ENCODE assay signal across 9 mouse cellular contexts in the genomic region with DNA sequence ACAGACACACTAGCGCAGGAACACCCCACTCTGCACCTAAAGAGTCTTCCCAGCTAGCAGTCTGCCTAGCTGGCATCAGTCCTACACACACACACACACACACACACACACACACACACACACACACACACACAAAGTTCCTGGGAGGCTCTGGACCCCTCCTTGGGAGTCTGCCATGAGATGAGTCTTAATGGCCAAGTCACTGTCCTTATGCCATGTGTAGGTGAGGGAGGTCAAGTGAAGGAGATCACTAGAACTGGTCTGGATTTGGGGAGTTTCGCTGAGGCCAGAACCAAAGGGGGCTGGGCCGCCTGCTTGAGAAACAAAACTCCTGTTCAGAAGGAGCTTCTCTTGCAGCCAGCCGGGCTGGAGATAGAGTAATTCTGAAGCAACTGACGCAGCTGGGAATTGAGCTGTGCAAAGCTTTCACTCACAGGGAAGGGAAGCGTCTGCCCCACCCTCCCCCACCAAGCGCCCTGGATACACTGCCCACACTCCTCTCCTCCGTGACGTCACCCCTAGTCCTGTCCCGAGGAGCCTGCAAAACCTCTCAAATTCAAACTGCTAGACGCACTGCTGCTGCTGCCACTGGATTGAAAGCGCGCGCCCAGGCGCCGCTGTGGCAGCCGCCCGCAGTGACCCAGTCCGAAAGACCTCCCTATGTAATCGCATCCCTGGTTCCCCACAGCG. TPM values are rescaled to one million over a fixed set of nuclear protein-coding genes. Genes with fewer than 3 reads are reported as not detected.
DNase-seq lines count a peak whose midpoint lies in the region; ATAC-seq and TF ChIP-seq lines count a peak whose summit lies in the region.
"Had no signal": no experiment of that assay in that cellular context is flagged by ENCODE, and none has a peak within 500 bp of the region (broad histone marks: within the 10 kb centered on the region; RNA-seq: fewer than 3 reads in every experiment).

No protein-coding gene starts in this region.

- no peak overlapping the region for H3K27ac ChIP-seq in brown adipose tissue, adult 24 weeks (replicated peaks; ENCODE audit: low read depth, low read length)
- peak overlapping the region; percentile 45 for H3K27ac ChIP-seq in forebrain, embryonic 13.5 days
- no peak overlapping the region for H3K27ac ChIP-seq in heart, embryonic 16.5 days (ENCODE audit: low read length)
- H3K27ac ChIP-seq in stomach, postnatal 0 days (replicated peaks), result no peak overlapping the region
- H3K27ac ChIP-seq: macrophage had no signal

- DNase-seq in layer of hippocampus, postnatal 10 days (ENCODE audit: low spot score in 2 of 2), result peak; percentile 53 to 66
- DNase-seq in mesoderm, embryonic 11.5 days (ENCODE audit: low read depth, low spot score), result peak; percentile 67
- DNase-seq in stomach, postnatal 0 days (ENCODE audit: low spot score), result peak; percentile 36

- H3K4me3 ChIP-seq in E14TG2a.4 (replicated peaks; ENCODE audit: low read length), result peak overlapping the region; percentile 37
- H3K4me3 ChIP-seq in brown adipose tissue, adult 24 weeks (ENCODE audit: insufficient read depth, low read depth, low read length), result peak overlapping the region; percentile 30
- peak overlapping the region; percentile 45 for H3K4me3 ChIP-seq in forebrain, embryonic 13.5 days
- peak overlapping the region; percentile 53 for H3K4me3 ChIP-seq in heart, embryonic 16.5 days (ENCODE audit: low read length)
- H3K4me3 ChIP-seq in stomach, postnatal 0 days (ENCODE audit: low read depth, low read length), result peak overlapping the region; percentile 29

- no peaks in the 10 kb centered on the region; the same call in 1 of the 2 replicates for H3K4me1 ChIP-seq in E14TG2a.4 (replicated peaks; ENCODE audit: low read depth, low read length)
- no peaks in the 10 kb centered on the region for H3K4me1 ChIP-seq in brown adipose tissue, adult 24 weeks (ENCODE audit: control insufficient read depth, insufficient read depth, insufficient read length, low read length)
- peaks cover 8% of the 10 kb centered on the region for H3K4me1 ChIP-seq in forebrain, embryonic 13.5 days
- H3K4me1 ChIP-seq in heart, embryonic 16.5 days (ENCODE audit: control insufficient read depth, insufficient read depth, low read length), result no peaks in the 10 kb centered on the region
- no peaks in the 10 kb centered on the region for H3K4me1 ChIP-seq in stomach, postnatal 0 days (replicated peaks; ENCODE audit: control insufficient read depth, insufficient read depth)

- H3K9ac ChIP-seq in forebrain, embryonic 13.5 days, result peak overlapping the region; percentile 63
- H3K9ac ChIP-seq in heart, embryonic 16.5 days (ENCODE audit: low read length), result peak overlapping the region; percentile 28
- H3K9ac ChIP-seq in stomach, postnatal 0 days (ENCODE audit: low read length), result no peak overlapping the region

- no peaks in the 10 kb centered on the region for H3K36me3 ChIP-seq in E14TG2a.4 (ENCODE audit: insufficient read depth, low read length)
- no peaks in the 10 kb centered on the region for H3K36me3 ChIP-seq in forebrain, embryonic 13.5 days (ENCODE audit: poor library complexity, severe bottlenecking)
- no peaks in the 10 kb centered on the region for H3K36me3 ChIP-seq in heart, embryonic 16.5 days (ENCODE audit: control insufficient read depth, insufficient read depth)
- no peaks in the 10 kb centered on the region for H3K36me3 ChIP-seq in stomach, postnatal 0 days (ENCODE audit: control insufficient read depth, insufficient read depth, low read length)

- H3K4me2 ChIP-seq in forebrain, embryonic 13.5 days, result peak overlapping the region; percentile 60
- peak overlapping the region; percentile 75 for H3K4me2 ChIP-seq in heart, embryonic 16.5 days (ENCODE audit: low read depth, low read length)
- peak overlapping the region; percentile 49 for H3K4me2 ChIP-seq in stomach, postnatal 0 days (replicated peaks; ENCODE audit: low read depth)

- peak; percentile 86 for ATAC-seq in forebrain, embryonic 13.5 days
- ATAC-seq in heart, embryonic 16.5 days (replicated peaks; ENCODE audit: extremely low read depth, insufficient read depth, low FRiP score), result peak; percentile 63
- peak; percentile 63 for ATAC-seq in stomach, postnatal 0 days (ENCODE audit: low FRiP score, low TSS enrichment)
- no peak for ATAC-seq in CD4-positive, CD25-positive, alpha-beta regulatory T cell, adult 4 months

- 6% methylated on average over 18 of the region's 21 CpGs for WGBS in forebrain, embryonic 13.5 days
- WGBS in heart, embryonic 16.5 days, result 10% methylated on average over 21 of the region's 21 CpGs
- WGBS in stomach, postnatal 0 days, result 6% methylated on average over 21 of the region's 21 CpGs

- no peaks in the 10 kb centered on the region for H3K9me3 ChIP-seq in E14TG2a.4 (ENCODE audit: low read length)
- H3K9me3 ChIP-seq in forebrain, embryonic 13.5 days (replicated peaks), result no peaks in the 10 kb centered on the region
- no peaks in the 10 kb centered on the region for H3K9me3 ChIP-seq in heart, embryonic 16.5 days (replicated peaks; ENCODE audit: control insufficient read depth, low read length)
- no peaks in the 10 kb centered on the region for H3K9me3 ChIP-seq in stomach, postnatal 0 days (ENCODE audit: control insufficient read depth, low read length)

- no peak for TF ChIP-seq EP300 in stomach, postnatal 0 days (optimal IDR thresholded peaks at IDR 0.05)

- peaks cover 28% of the 10 kb centered on the region for H3K27me3 ChIP-seq in E14TG2a.4 (ENCODE audit: insufficient read depth, low read length)
- H3K27me3 ChIP-seq in forebrain, embryonic 13.5 days, result no peaks in the 10 kb centered on the region
- H3K27me3 ChIP-seq in heart, embryonic 16.5 days (ENCODE audit: control insufficient read depth, insufficient read depth, low read length), result no peaks in the 10 kb centered on the region
- no peaks in the 10 kb centered on the region for H3K27me3 ChIP-seq in stomach, postnatal 0 days (ENCODE audit: control insufficient read depth, insufficient read depth, low read length)

- no peak for TF ChIP-seq CTCF in E14TG2a.4 (conservative IDR thresholded peaks at IDR 0.05; ENCODE audit: low read length)
- TF ChIP-seq CTCF in stomach, postnatal 0 days (IDR thresholded peaks at IDR 0.05; ENCODE audit: low read depth), result no peak

RNA-seq across cellular contexts. Expression of gene Slitrk2, which starts 3.5 kb away (rescaled TPM):
- not detected in 2 replicates for polyA plus RNA-seq in brown adipose tissue, adult 24 weeks (2012; ENCODE audit: insufficient read depth, insufficient read length, missing spikeins)
- polyA plus RNA-seq in forebrain, embryonic 13.5 days (2015; fragmentation: Nextera tagmentation; extraction: Ambion mirVana), result 10.1 and 10.7 TPM in 2 replicates
- polyA plus RNA-seq in heart, embryonic 16.5 days (2015; fragmentation: Nextera tagmentation; extraction: Ambion mirVana), result 0.25 and 0.29 TPM in 2 replicates
- 10 to 100 TPM; 34.5 to 34.6 TPM for total RNA-seq in layer of hippocampus, postnatal 10 days (2021)
- polyA plus RNA-seq in stomach, postnatal 0 days (2015; fragmentation: Nextera tagmentation; extraction: Ambion mirVana), result 0.63 and 0.70 TPM in 2 replicates
- not detected for polyA plus RNA-seq in CD4-positive, CD25-positive, alpha-beta regulatory T cell, adult 4 months (2017; shearing (Covaris generic))
- polyA plus RNA-seq: macrophage had no signal
